Mouse (Mus musculus): ENCODE data around the gene Atxn2. TPM values are rescaled to one million over a fixed set of nuclear protein-coding genes. Genes with fewer than 3 reads are reported as not detected.

The Atxn2 gene
- polyA plus RNA-seq, 1 experiment = 42.8 TPM

GRCm38 (mm10) chr5:121835949-121836691 lies 125.0 kb downstream of the Atxn2 start:
- TF ChIP-seq FLI1 (IDR thresholded peaks at IDR 0.05; ENCODE audit: low read length) (no peak), GATA1 (IDR thresholded peaks at IDR 0.05; ENCODE audit: borderline replicate concordance, low read length) (no peak)
- Histone ChIP-seq H3K4me3 (replicated peaks) (peak overlapping the region; percentile 95), H3K9me3 (peaks cover 8% of the 10 kb centered on the region; the same call in 1 of the 2 replicates), H3K27me3 (replicated peaks) (peaks cover 26% of the 10 kb centered on the region), H3K4me1 (peaks cover 71% of the 10 kb centered on the region), H3K36me3 (replicated peaks; ENCODE audit: low read length) (peaks cover 36% of the 10 kb centered on the region)

- Histone ChIP-seq H3K9me3 (peaks cover 13% of the 10 kb centered on the region; the same call in 1 of the 2 replicates), H3K4me3 (replicated peaks) (peak overlapping the region; percentile 95), H3K36me3 (replicated peaks; ENCODE audit: low read length) (peaks cover 28% of the 10 kb centered on the region), H3K4me1 (peaks cover 69% of the 10 kb centered on the region), H3K27me3 (replicated peaks) (peaks cover 30% of the 10 kb centered on the region)
- no peak for TF ChIP-seq FLI1 (IDR thresholded peaks at IDR 0.05; ENCODE audit: low read length)
- TF ChIP-seq GATA1 (IDR thresholded peaks at IDR 0.05; ENCODE audit: borderline replicate concordance, low read length) = no peak
Observed at GRCm38 (mm10) chr5:121836692-121837415, 125.7 kb downstream of the Atxn2 start.

DNA sequence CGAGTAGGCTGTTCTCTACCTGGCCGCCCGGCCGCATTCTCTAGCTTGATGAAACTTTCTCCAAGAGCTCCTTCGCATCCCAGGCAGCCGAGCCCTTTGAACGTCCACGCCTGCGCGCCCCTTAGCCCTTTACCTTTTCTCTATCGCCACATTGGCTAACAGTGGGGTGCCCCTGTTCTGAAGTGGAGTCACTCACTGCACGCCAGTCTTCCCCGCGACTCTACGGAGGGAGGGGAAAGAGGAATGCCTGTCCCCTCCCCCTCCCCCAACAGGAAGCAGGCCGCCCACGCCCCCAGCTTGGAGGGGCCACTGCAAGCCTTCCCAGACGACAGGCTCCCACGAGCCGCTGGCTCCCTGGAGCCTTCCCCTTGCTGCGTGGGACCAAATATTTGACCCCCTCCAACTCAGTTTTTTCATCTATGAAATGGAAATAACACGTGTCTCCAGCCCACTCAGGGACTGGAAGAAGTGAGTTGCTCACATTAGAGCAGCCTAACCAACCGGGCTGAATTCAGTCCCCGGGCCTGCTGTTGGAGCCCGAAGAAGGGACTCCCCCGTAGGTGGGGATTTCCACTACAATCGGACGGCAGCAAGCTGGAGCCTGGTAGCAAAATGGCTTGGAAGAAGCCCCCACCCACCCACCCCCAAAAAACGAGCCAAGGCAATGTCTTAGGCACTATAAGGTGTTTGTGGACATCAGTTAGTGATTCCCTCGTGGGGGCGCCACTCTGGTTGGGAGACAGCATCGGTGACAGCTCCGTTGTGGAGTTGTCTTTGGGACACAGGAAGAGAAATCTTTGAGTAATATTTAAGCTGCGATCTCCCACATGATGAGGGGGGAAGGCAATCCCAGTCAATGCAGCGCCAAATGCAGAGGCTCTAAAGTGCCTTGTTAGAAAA lies 126.6 kb downstream of the Atxn2 start, which contains the start of gene Sh2b3:
Gene Sh2b3 (minus strand): TSS at position 206 of the 900 bp plus-strand sequence.
- H3K4me3 ChIP-seq (replicated peaks) = peak within 1 kb of the TSS; percentile 95
- peaks cover 13% of the 10 kb centered on the region; the same call in 1 of the 2 replicates for H3K9me3 ChIP-seq
- H3K36me3 ChIP-seq (replicated peaks; ENCODE audit: low read length) = peaks cover 20% of the 10 kb centered on the region
- H3K27me3 ChIP-seq (replicated peaks) = peaks cover 36% of the 10 kb centered on the region
- TF ChIP-seq FLI1 (IDR thresholded peaks at IDR 0.05; ENCODE audit: low read length) (no peak), GATA1 (IDR thresholded peaks at IDR 0.05; ENCODE audit: borderline replicate concordance, low read length) (no peak)
- H3K4me1 ChIP-seq = peaks cover 69% of the 10 kb centered on the region

GRCm38 (mm10) chr5:121838341-121839127 lies 127.4 kb downstream of the Atxn2 start:
- H3K36me3 ChIP-seq (replicated peaks; ENCODE audit: low read length) = peaks cover 16% of the 10 kb centered on the region
- peaks cover 41% of the 10 kb centered on the region for H3K27me3 ChIP-seq (replicated peaks)
- H3K9me3 ChIP-seq = peaks cover 13% of the 10 kb centered on the region; the same call in 1 of the 2 replicates
- peak overlapping the region; percentile 95 for H3K4me3 ChIP-seq (replicated peaks)
- TF ChIP-seq FLI1 (IDR thresholded peaks at IDR 0.05; ENCODE audit: low read length) = no peak
- no peak for TF ChIP-seq GATA1 (IDR thresholded peaks at IDR 0.05; ENCODE audit: borderline replicate concordance, low read length)
- peaks cover 69% of the 10 kb centered on the region for H3K4me1 ChIP-seq

- Histone ChIP-seq H3K27me3 (replicated peaks) (peaks cover 47% of the 10 kb centered on the region), H3K36me3 (replicated peaks; ENCODE audit: low read length) (peaks cover 15% of the 10 kb centered on the region), H3K4me3 (replicated peaks) (peak overlapping the region; percentile 95), H3K9me3 (peaks cover 13% of the 10 kb centered on the region; the same call in 1 of the 2 replicates), H3K4me1 (peaks cover 69% of the 10 kb centered on the region)
- no peak for TF ChIP-seq GATA1 (IDR thresholded peaks at IDR 0.05; ENCODE audit: borderline replicate concordance, low read length)
Observed at GRCm38 (mm10) chr5:121839128-121839473, 128.0 kb downstream of the Atxn2 start.

GRCm38 (mm10) chr5:121841516-121841915 lies 130.4 kb downstream of the Atxn2 start:
- TF ChIP-seq FLI1 (IDR thresholded peaks at IDR 0.05; ENCODE audit: low read length) (no peak), GATA1 (IDR thresholded peaks at IDR 0.05; ENCODE audit: borderline replicate concordance, low read length) (no peak)
- Histone ChIP-seq H3K27me3 (replicated peaks) (peaks cover 50% of the 10 kb centered on the region), H3K9me3 (peaks cover 13% of the 10 kb centered on the region; the same call in 1 of the 2 replicates), H3K4me1 (peaks cover 69% of the 10 kb centered on the region), H3K4me3 (replicated peaks) (no peak overlapping the region), H3K36me3 (replicated peaks; ENCODE audit: low read length) (no peaks in the 10 kb centered on the region)

DNA sequence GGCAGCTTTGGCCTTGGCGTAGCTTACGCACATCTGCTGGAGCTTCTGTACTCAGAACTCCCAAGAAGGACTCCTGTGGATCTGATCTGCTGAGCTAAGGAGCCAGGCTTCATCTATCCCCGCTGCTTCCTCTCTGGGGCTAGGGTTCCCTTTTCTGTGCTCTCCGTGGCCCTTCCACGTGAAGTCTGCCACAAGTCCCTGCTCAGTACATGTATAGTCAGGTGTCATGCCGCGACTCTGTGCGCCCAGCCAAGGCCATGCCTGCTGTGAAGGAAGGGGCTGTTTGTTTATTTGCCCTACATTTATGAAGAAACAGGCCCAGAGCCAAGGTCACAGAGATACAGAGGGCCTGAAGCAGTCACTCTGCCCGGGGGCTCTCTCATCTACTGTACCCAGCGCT lies 130.8 kb downstream of the Atxn2 start:
- Histone ChIP-seq H3K4me1 (peaks cover 73% of the 10 kb centered on the region), H3K4me3 (replicated peaks) (peak overlapping the region; percentile 92), H3K9me3 (peaks cover 13% of the 10 kb centered on the region; the same call in 1 of the 2 replicates), H3K36me3 (replicated peaks; ENCODE audit: low read length) (no peaks in the 10 kb centered on the region), H3K27me3 (replicated peaks) (peaks cover 50% of the 10 kb centered on the region)
- no peak for TF ChIP-seq GATA1 (IDR thresholded peaks at IDR 0.05; ENCODE audit: borderline replicate concordance, low read length)
- no peak for TF ChIP-seq FLI1 (IDR thresholded peaks at IDR 0.05; ENCODE audit: low read length)

GRCm38 (mm10) chr5:121842665-121843118 lies 131.6 kb downstream of the Atxn2 start:
- H3K36me3 ChIP-seq (replicated peaks; ENCODE audit: low read length) = no peaks in the 10 kb centered on the region
- H3K27me3 ChIP-seq (replicated peaks) = peaks cover 46% of the 10 kb centered on the region
- H3K4me3 ChIP-seq (replicated peaks) = peak overlapping the region; percentile 92
- peaks cover 13% of the 10 kb centered on the region; the same call in 1 of the 2 replicates for H3K9me3 ChIP-seq
- no peak for TF ChIP-seq GATA1 (IDR thresholded peaks at IDR 0.05; ENCODE audit: borderline replicate concordance, low read length)
- no peak for TF ChIP-seq FLI1 (IDR thresholded peaks at IDR 0.05; ENCODE audit: low read length)
- H3K4me1 ChIP-seq = peaks cover 71% of the 10 kb centered on the region
